Mouse (Mus musculus): ENCODE results near the gene Thrb. TPM values are rescaled to one million over a fixed set of nuclear protein-coding genes. Genes with fewer than 3 reads are reported as not detected.

Gene Thrb
- total RNA-seq, 4 experiments from 2014 or later: 24.1 to 28.2 (median 27.1) TPM

- peak; percentile 42 for DNase-seq (ENCODE audit: low spot score)
These were observed 369.3 kb downstream of the Thrb start for GRCm38 (mm10) chr14:18029181-18029932.

DNA sequence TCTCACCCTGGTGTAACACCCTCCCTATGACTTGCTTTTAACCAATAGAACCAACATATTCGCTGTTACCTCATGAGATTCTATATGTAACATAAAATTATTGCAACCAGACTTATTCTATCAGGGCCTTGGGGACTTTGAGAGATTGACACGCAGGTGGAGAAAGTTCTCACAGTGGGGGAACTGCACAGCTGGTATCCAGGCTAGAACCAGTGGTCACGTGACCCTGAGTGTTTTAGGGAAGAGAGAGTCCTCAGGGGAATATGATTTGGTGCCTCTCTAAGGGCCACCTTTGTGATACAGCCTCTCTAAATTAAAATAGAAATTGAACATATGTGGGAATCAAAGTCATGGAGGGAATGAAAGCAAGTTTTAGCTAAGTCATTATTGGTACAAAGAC lies 371.9 kb downstream of the Thrb start:
- no peak for DNase-seq (ENCODE audit: low spot score)

- DNase-seq (ENCODE audit: low spot score): no peak
These were observed 376.5 kb downstream of the Thrb start for GRCm38 (mm10) chr14:18036573-18036972.

DNA sequence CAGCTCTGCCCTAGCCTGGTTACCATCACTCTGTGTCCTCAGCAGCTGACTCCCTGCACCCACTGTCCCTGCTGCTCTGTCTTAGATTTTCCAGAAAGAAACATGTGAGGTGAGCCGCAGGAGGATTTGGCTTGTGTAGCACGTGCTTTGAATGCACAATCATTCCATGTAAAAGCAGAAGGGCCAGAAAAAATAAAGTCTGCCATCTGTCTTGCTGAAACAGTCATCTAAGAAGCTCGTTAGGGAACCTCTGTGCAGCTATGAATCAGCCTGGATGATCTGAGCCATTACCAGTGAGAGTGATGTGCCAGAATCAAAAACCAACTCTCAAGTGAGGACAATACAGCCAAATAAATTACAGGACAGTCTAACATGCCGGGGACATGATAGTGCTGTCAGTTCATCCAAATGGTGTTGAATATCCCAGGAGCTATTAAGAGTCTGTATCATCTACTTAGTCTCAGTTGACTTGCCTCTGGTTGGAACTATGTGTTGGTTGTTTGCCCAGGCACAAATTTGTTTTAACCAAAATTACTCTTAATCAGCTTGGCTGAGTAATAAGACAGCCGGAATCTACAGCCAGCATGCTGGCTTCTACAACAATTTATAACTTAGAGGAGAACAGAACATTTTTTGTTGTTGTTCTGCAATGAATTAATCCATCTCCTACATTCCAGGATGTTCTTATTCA lies 402.2 kb downstream of the Thrb start:
- no peak for DNase-seq (ENCODE audit: low spot score)
